Comparison of ENCODE assay signal across 10 mouse cellular contexts in the genomic region with DNA sequence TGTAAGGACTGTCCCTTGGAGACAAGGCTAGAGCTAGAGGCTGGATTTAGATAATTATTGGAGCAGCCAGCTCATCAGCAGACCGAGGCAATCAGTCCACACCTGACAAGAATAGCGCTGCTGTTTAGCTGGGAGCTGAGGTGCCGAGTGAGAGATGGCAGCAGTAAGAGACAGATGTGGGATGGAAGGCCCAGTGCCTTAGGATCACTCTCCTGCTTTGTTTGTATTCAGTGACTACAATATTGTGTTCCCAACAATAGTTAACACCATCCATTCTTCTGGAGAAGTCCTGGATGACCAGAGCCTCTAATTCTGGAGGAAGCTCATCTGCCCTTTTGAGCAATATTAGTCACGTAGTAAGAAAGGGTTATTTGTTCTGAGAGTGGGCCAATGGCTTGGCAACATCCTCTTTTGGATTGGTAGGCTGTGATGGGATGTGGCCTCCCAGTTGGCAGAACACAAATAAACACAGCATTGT. TPM values are rescaled to one million over a fixed set of nuclear protein-coding genes. Genes with fewer than 3 reads are reported as not detected.
DNase-seq lines count a peak whose midpoint lies in the region; ATAC-seq lines count a peak whose summit lies in the region.
"Had no signal": no experiment of that assay in that cellular context is flagged by ENCODE, and none has a peak within 500 bp of the region (broad histone marks: within the 10 kb centered on the region; RNA-seq: fewer than 3 reads in every experiment).

No protein-coding gene starts in this region.

- no peaks in the 10 kb centered on the region for H3K36me3 ChIP-seq in heart, embryonic 14.5 days (ENCODE audit: control insufficient read depth, insufficient read depth, low read length)
- H3K36me3 ChIP-seq in kidney, embryonic 15.5 days = no peaks in the 10 kb centered on the region
- no peaks in the 10 kb centered on the region for H3K36me3 ChIP-seq in forebrain, embryonic 12.5 days (replicated peaks)
- H3K36me3 ChIP-seq: forebrain, embryonic 15.5 days; hindbrain, embryonic 12.5 days had no signal

- H3K9me3 ChIP-seq in heart, embryonic 14.5 days (ENCODE audit: control insufficient read depth, low read length) = no peaks in the 10 kb centered on the region
- no peaks in the 10 kb centered on the region for H3K9me3 ChIP-seq in kidney, embryonic 15.5 days (replicated peaks)
- no peaks in the 10 kb centered on the region for H3K9me3 ChIP-seq in forebrain, embryonic 12.5 days
- H3K9me3 ChIP-seq: forebrain, embryonic 15.5 days; hindbrain, embryonic 12.5 days had no signal

- 27% methylated on average over 4 of the region's 4 CpGs for WGBS in heart, embryonic 14.5 days
- WGBS in kidney, embryonic 15.5 days = 82% methylated on average over 4 of the region's 4 CpGs
- 81% methylated on average over 4 of the region's 4 CpGs for WGBS in forebrain, embryonic 12.5 days

- peaks cover 4 to 16% of the 10 kb centered on the region in 2 experiments; a peak in 3 of 4 replicates for H3K4me1 ChIP-seq in heart, embryonic 14.5 days (ENCODE audit: control insufficient read depth in 2 of 2, insufficient read depth in 2 of 2, low read length in 2 of 2)
- no peaks in the 10 kb centered on the region for H3K4me1 ChIP-seq in kidney, embryonic 15.5 days
- peaks cover 12% of the 10 kb centered on the region for H3K4me1 ChIP-seq in forebrain, embryonic 12.5 days
- H3K4me1 ChIP-seq: forebrain, embryonic 15.5 days had no signal

- no peaks in the 10 kb centered on the region for H3K27me3 ChIP-seq in heart, embryonic 14.5 days (ENCODE audit: control insufficient read depth, insufficient read depth, low read length)
- no peaks in the 10 kb centered on the region for H3K27me3 ChIP-seq in kidney, embryonic 15.5 days
- no peaks in the 10 kb centered on the region for H3K27me3 ChIP-seq in forebrain, embryonic 12.5 days
- H3K27me3 ChIP-seq: forebrain, embryonic 15.5 days; hindbrain, embryonic 12.5 days had no signal

- no peak overlapping the region for H3K9ac ChIP-seq in heart, embryonic 14.5 days (ENCODE audit: low read length)
- H3K9ac ChIP-seq in kidney, embryonic 15.5 days = no peak overlapping the region
- H3K9ac ChIP-seq in forebrain, embryonic 12.5 days = no peak overlapping the region
- H3K9ac ChIP-seq: forebrain, embryonic 15.5 days; hindbrain, embryonic 12.5 days had no signal

- H3K4me2 ChIP-seq in heart, embryonic 14.5 days (ENCODE audit: low read length) = no peak overlapping the region
- H3K4me2 ChIP-seq in kidney, embryonic 15.5 days = no peak overlapping the region
- H3K4me2 ChIP-seq in forebrain, embryonic 12.5 days = no peak overlapping the region
- H3K4me2 ChIP-seq: forebrain, embryonic 15.5 days; hindbrain, embryonic 12.5 days had no signal

- ATAC-seq in heart, embryonic 14.5 days (ENCODE audit: insufficient number of reproducible peaks, insufficient read depth, low FRiP score, low read depth) = no peak
- no peak for ATAC-seq in kidney, embryonic 15.5 days (replicated peaks; ENCODE audit: low FRiP score)
- no peak for ATAC-seq in forebrain, embryonic 12.5 days (ENCODE audit: low FRiP score)
- ATAC-seq: forebrain, embryonic 15.5 days had no signal

- no peak overlapping the region for H3K4me3 ChIP-seq in heart, embryonic 14.5 days (ENCODE audit: control insufficient read depth in 1 of 2, insufficient read depth in 1 of 2, low read depth in 1 of 2, low read length in 2 of 2)
- H3K4me3 ChIP-seq in kidney, embryonic 15.5 days (replicated peaks) = no peak overlapping the region
- H3K4me3 ChIP-seq in forebrain, embryonic 12.5 days (replicated peaks) = no peak overlapping the region
- H3K4me3 ChIP-seq: forebrain, embryonic 15.5 days; hindbrain, embryonic 12.5 days had no signal

- H3K27ac ChIP-seq in heart, embryonic 14.5 days (replicated peaks in 1 of 2; ENCODE audit: control insufficient read depth in 1 of 2, insufficient read depth in 1 of 2, low read depth in 2 of 2, low read length in 2 of 2) = peak overlapping the region; percentile 31 to 48; a peak in 3 of 4 replicates
- H3K27ac ChIP-seq in kidney, embryonic 15.5 days = no peak overlapping the region
- H3K27ac ChIP-seq in forebrain, embryonic 12.5 days = no peak overlapping the region
- H3K27ac ChIP-seq: forebrain, embryonic 15.5 days; hindbrain, embryonic 12.5 days had no signal

- peak; percentile 56 for DNase-seq in gastrocnemius, postnatal 25 days
- DNase-seq in gastrocnemius, adult 18-20 months (ENCODE audit: low spot score) = no peak
- DNase-seq in brain, adult 2 months (ENCODE audit: low read depth, low spot score) = peak; percentile 87
- peak; percentile 82 for DNase-seq in lung, postnatal 10 days
- no peak for DNase-seq in kidney, postnatal 25 days

RNA-seq across cellular contexts. Expression of a gene that starts 5.0 kb away (rescaled TPM):
- 1 to 10 TPM; 2.9 to 3.3 TPM for total RNA-seq in gastrocnemius, postnatal 25 days (2021)
- 1 to 10 TPM; 2.0 to 5.3 TPM for total RNA-seq in gastrocnemius, adult 18-20 months (2021)
- polyA plus RNA-seq in heart, embryonic 14.5 days (2014; fragmentation: Nextera tagmentation; extraction: Ambion mirVana) = 0.50 and 0.57 TPM in 2 replicates
- 1.9 TPM in 2 replicates for polyA plus RNA-seq in kidney, embryonic 15.5 days (2015; fragmentation: Nextera tagmentation; extraction: Ambion mirVana)
- polyA plus RNA-seq in forebrain, embryonic 12.5 days (2016; fragmentation: Nextera tagmentation; extraction: Ambion mirVana) = 0.83 and 1.1 TPM in 2 replicates

Comparison
In these comparisons a context has a peak if more than half of its experiments do, and no peak if none do; other contexts are left out.
1. DNase-seq: peak in gastrocnemius, postnatal 25 days (single experiment), brain, adult 2 months (single experiment) and lung, postnatal 10 days (single experiment); none in gastrocnemius, adult 18-20 months (single experiment) and kidney, postnatal 25 days (0 of 2).
2. H3K27ac ChIP-seq: peak in heart, embryonic 14.5 days (2 of 2); none in kidney, embryonic 15.5 days (single experiment) and forebrain, embryonic 12.5 days (single experiment).